Mouse (Mus musculus) heart, postnatal 0 days (tissue): ENCODE results near the gene Tedc1. TPM values are rescaled to one million over a fixed set of nuclear protein-coding genes. Genes with fewer than 3 reads are reported as not detected.

Experiments used
- ATAC-seq: fragments of 200-750 bp; cut with Nextera tagmentation; 2 replicates; pipeline ENCODE4 v1.8.0; 2017; ENCODE audit warnings: low read depth, moderate number of reproducible peaks, moderate library complexity; ENCODE audit not compliant: insufficient read depth
- DNase-seq: peaks from one replicate; pipeline ENCODE4 v3.0.0-alpha.2; 2016; ENCODE audit warnings: low spot score
- H3K27ac ChIP-seq: fragments of 300-500 bp; sonication (generic); 2 replicates; pipeline ENCODE4 v1.5.1; 2014; ENCODE audit warnings: low read depth, mild to moderate bottlenecking
- H3K27me3 ChIP-seq: fragments of 300-500 bp; sonication (generic); 2 replicates; pipeline ENCODE4 v1.6.1; 2014; ENCODE audit warnings: low read length, mixed read lengths; ENCODE audit not compliant: control insufficient read depth, insufficient read depth
- H3K36me3 ChIP-seq: fragments of 300-500 bp; sonication (generic); replicated peaks from 2 replicates; pipeline ENCODE4 v1.6.1; 2014; ENCODE audit warnings: low read length, mixed read lengths; ENCODE audit not compliant: control insufficient read depth, insufficient read depth
- H3K4me1 ChIP-seq: fragments of 300-500 bp; sonication (generic); 2 replicates; pipeline ENCODE4 v1.6.1; 2014; ENCODE audit warnings: antibody characterized with exemption; ENCODE audit not compliant: control insufficient read depth, insufficient read depth
- H3K4me2 ChIP-seq: fragments of 300-500 bp; sonication (generic); 2 replicates; pipeline ENCODE4 v1.6.1; 2014; ENCODE audit warnings: low read depth, mild to moderate bottlenecking, low read length, moderate library complexity
- H3K4me3 ChIP-seq: fragments of 300-500 bp; sonication (generic); 2 replicates; pipeline ENCODE4 v1.5.1; 2014; ENCODE audit warnings: low read depth, low read length
- H3K9ac ChIP-seq: fragments of 300-500 bp; sonication (generic); replicated peaks from 2 replicates; pipeline ENCODE4 v1.6.1; 2014; ENCODE audit warnings: low read depth, low read length, mixed read lengths
- H3K9me3 ChIP-seq: fragments of 300-500 bp; sonication (generic); replicated peaks from 2 replicates; pipeline ENCODE4 v1.6.1; 2016; ENCODE audit warnings: low read length; ENCODE audit not compliant: control insufficient read depth
- CTCF ChIP-seq: IDR thresholded peaks from 2 replicates; pipeline ENCODE4 v1.5.1; 2016; ENCODE audit warnings: antibody characterized with exemption, control low read depth, low read depth
- EP300 ChIP-seq: IDR thresholded peaks from 2 replicates; pipeline ENCODE4 v1.6.1; 2016; ENCODE audit warnings: antibody characterized with exemption, low read depth
- WGBS: fragments of 180-500 bp; shearing (Covaris S2); extraction: QIAGEN DNeasy Blood & Tissue Kit; methylation state at CpG from one replicate; pipeline ENCODE4 v1.1.7; 2014; 5-methylcytosine and 5-hydroxymethylcytosine counted together
- polyA plus RNA-seq: library from polyadenylated mRNA; unstranded; fragments of >200 nt; fragmentation: Nextera tagmentation; extraction: Ambion mirVana; gene quantifications from 2 replicates; pipeline ENCODE4 v1.2.1, GENCODE M21; 2015
- total RNA-seq: library from RNA; depleted of rRNA; stranded (reverse); fragments of >200 nt; gene quantifications from 2 replicates; pipeline ENCODE4 v1.2.3, GENCODE M21; 2014; ENCODE audit warnings: low replicate concordance

Tedc1 gene
- total and polyA plus RNA-seq, 2 experiments from 2014 or later, result 4.5 to 6.7 TPM

- H3K9me3 ChIP-seq, result no peaks in the 10 kb centered on the region
- H3K36me3 ChIP-seq, result no peaks in the 10 kb centered on the region
- H3K9ac ChIP-seq, result no peak overlapping the region
- H3K27me3 ChIP-seq, result no peaks in the 10 kb centered on the region
- no peak overlapping the region for H3K4me2 ChIP-seq
- WGBS, result 73% methylated on average over 6 of the region's 6 CpGs
- TF ChIP-seq CTCF, result no peak
- TF ChIP-seq EP300, result no peak
- no peaks in the 10 kb centered on the region for H3K4me1 ChIP-seq
- no peak overlapping the region for H3K27ac ChIP-seq
- DNase-seq (no peak), ATAC-seq (no peak)
- H3K4me3 ChIP-seq, result no peak overlapping the region
Measured at GRCm38 (mm10) chr12:113207737-113208136, 51.5 kb downstream of the Tedc1 start.

- TF ChIP-seq EP300 (no peak), CTCF (no peak)
- DNase-seq, result no peak
Measured at GRCm38 (mm10) chr12:113210586-113211378, 54.6 kb downstream of the Tedc1 start.

GRCm38 (mm10) chr12:113211772-113212171 lies 55.6 kb downstream of the Tedc1 start:
- DNase-seq, result no peak
- ATAC-seq, result no peak
- WGBS, result 81% methylated on average over 5 of the region's 5 CpGs
- Histone ChIP-seq H3K9ac (no peak overlapping the region), H3K36me3 (no peaks in the 10 kb centered on the region), H3K27ac (no peak overlapping the region), H3K4me3 (no peak overlapping the region), H3K4me1 (no peaks in the 10 kb centered on the region), H3K27me3 (no peaks in the 10 kb centered on the region), H3K9me3 (no peaks in the 10 kb centered on the region), H3K4me2 (no peak overlapping the region)
- TF ChIP-seq EP300 (no peak), CTCF (no peak)

More at GRCm38 (mm10) chr12:113210586-113211378, 54.6 kb downstream of the Tedc1 start:
- no peaks in the 10 kb centered on the region for H3K27me3 ChIP-seq
- H3K4me2 ChIP-seq, result no peak overlapping the region
- H3K27ac ChIP-seq, result no peak overlapping the region
- no peak overlapping the region for H3K4me3 ChIP-seq
- no peaks in the 10 kb centered on the region for H3K4me1 ChIP-seq
- no peak overlapping the region for H3K9ac ChIP-seq
- H3K9me3 ChIP-seq, result no peaks in the 10 kb centered on the region
- H3K36me3 ChIP-seq, result no peaks in the 10 kb centered on the region
- ATAC-seq, result no peak
- WGBS, result 77% methylated on average over 17 of the region's 17 CpGs

GRCm38 (mm10) chr12:113212326-113212924 lies 56.2 kb downstream of the Tedc1 start:
- no peak overlapping the region for H3K27ac ChIP-seq
- TF ChIP-seq CTCF, result no peak
- TF ChIP-seq EP300, result no peak
- no peak overlapping the region for H3K4me2 ChIP-seq
- DNase-seq (no peak), ATAC-seq (no peak)
- no peaks in the 10 kb centered on the region for H3K36me3 ChIP-seq
- no peak overlapping the region for H3K4me3 ChIP-seq
- 74% methylated on average over 10 of the region's 10 CpGs for WGBS
- no peaks in the 10 kb centered on the region for H3K27me3 ChIP-seq
- no peak overlapping the region for H3K9ac ChIP-seq
- H3K9me3 ChIP-seq, result no peaks in the 10 kb centered on the region
- no peaks in the 10 kb centered on the region for H3K4me1 ChIP-seq

GRCm38 (mm10) chr12:113213226-113213625 lies 57.0 kb downstream of the Tedc1 start:
- DNase-seq (no peak), ATAC-seq (no peak)
- Histone ChIP-seq H3K36me3 (no peaks in the 10 kb centered on the region), H3K4me3 (no peak overlapping the region), H3K27me3 (no peaks in the 10 kb centered on the region), H3K4me2 (no peak overlapping the region), H3K27ac (no peak overlapping the region), H3K9me3 (no peaks in the 10 kb centered on the region), H3K4me1 (no peaks in the 10 kb centered on the region), H3K9ac (no peak overlapping the region)
- TF ChIP-seq EP300, result no peak
- no peak for TF ChIP-seq CTCF
- 64% methylated on average over 2 of the region's 2 CpGs for WGBS
